Mouse (Mus musculus) small intestine, adult 2 months (tissue): Measurements from ENCODE around the gene Klkb1. TPM values are rescaled to one million over a fixed set of nuclear protein-coding genes. Genes with fewer than 3 reads are reported as not detected.

Source experiments
- H3K27ac ChIP-seq: fragments of 200-500 bp; 2 replicates; pipeline ENCODE4 v1.5.1; 2012; ENCODE audit warnings: low read depth, low read length, control low read depth, inconsistent platforms; ENCODE audit not compliant: insufficient read depth
- H3K27me3 ChIP-seq: fragments of 200-500 bp; 2 replicates; pipeline ENCODE4 v1.6.1; 2012; ENCODE audit warnings: mild to moderate bottlenecking, moderate library complexity, low read length, inconsistent platforms; ENCODE audit not compliant: control insufficient read depth, insufficient read depth
- H3K36me3 ChIP-seq: fragments of 200-500 bp; 2 replicates; pipeline ENCODE4 v1.6.1; 2012; ENCODE audit warnings: mild to moderate bottlenecking, low read length, control low read depth, inconsistent platforms; ENCODE audit not compliant: control insufficient read depth, insufficient read depth
- H3K4me1 ChIP-seq: fragments of 200-500 bp; 2 replicates; pipeline ENCODE4 v1.6.1; 2012; ENCODE audit warnings: low read length, inconsistent platforms, mixed read lengths; ENCODE audit not compliant: control insufficient read depth, insufficient read depth, insufficient read length
- H3K4me3 ChIP-seq: fragments of 200-500 bp; 2 replicates; pipeline ENCODE4 v1.5.1; 2012; ENCODE audit warnings: low read depth, mild to moderate bottlenecking, control low read depth, inconsistent platforms, low read length, moderate library complexity
- CTCF ChIP-seq: fragments of 200-500 bp; IDR thresholded peaks from 2 replicates; pipeline ENCODE4 v1.5.1; 2012; ENCODE audit warnings: low read depth, mild to moderate bottlenecking, control low read depth, inconsistent platforms, low read length, moderate library complexity, mixed read lengths; ENCODE audit not compliant: insufficient replicate concordance, insufficient read length; ENCODE audit errors: extremely low read depth
- POLR2A ChIP-seq: fragments of 200-500 bp; IDR thresholded peaks from 2 replicates; pipeline ENCODE4 v1.6.1; 2012; ENCODE audit warnings: low read depth, mild to moderate bottlenecking, control low read depth, inconsistent platforms, low read length, moderate library complexity
- WGBS: fragments of 180-500 bp; shearing (Covaris S2); methylation state at CpG from one replicate; pipeline ENCODE4 v1.1.7; 2018; 5-methylcytosine and 5-hydroxymethylcytosine counted together
- polyA plus RNA-seq: library from polyadenylated mRNA; depleted of rRNA; stranded (reverse); fragments of >200 nt; gene quantifications from 2 replicates; pipeline ENCODE4 v1.2.3, GENCODE M21; 2012; rRNA removed

Klkb1 gene
- polyA plus RNA-seq, 1 experiment, result 0.25 TPM

GRCm38 (mm10) chr8:45238282-45238681 lies 56.4 kb downstream of the Klkb1 start:
- peaks cover 4% of the 10 kb centered on the region for H3K4me1 ChIP-seq
- no peaks in the 10 kb centered on the region for H3K36me3 ChIP-seq
- WGBS, result 33% methylated on average over 3 of the region's 3 CpGs
- TF ChIP-seq CTCF, result peak; percentile 44; the same call in 1 of the 2 replicates
- TF ChIP-seq POLR2A, result no peak
- no peak overlapping the region for H3K27ac ChIP-seq
- H3K27me3 ChIP-seq, result no peaks in the 10 kb centered on the region
- no peak overlapping the region for H3K4me3 ChIP-seq

GRCm38 (mm10) chr8:45236164-45236912 lies 58.3 kb downstream of the Klkb1 start:
- Histone ChIP-seq H3K36me3 (no peaks in the 10 kb centered on the region), H3K4me1 (peaks cover 4% of the 10 kb centered on the region), H3K27me3 (no peaks in the 10 kb centered on the region), H3K27ac (no peak overlapping the region), H3K4me3 (no peak overlapping the region)
- 36% methylated on average over 14 of the region's 14 CpGs for WGBS
- TF ChIP-seq CTCF (peak; percentile 57; the same call in 1 of the 2 replicates), POLR2A (no peak)

- no peaks in the 10 kb centered on the region for H3K27me3 ChIP-seq
- H3K36me3 ChIP-seq, result no peaks in the 10 kb centered on the region
- 81% methylated on average over 6 of the region's 6 CpGs for WGBS
- H3K27ac ChIP-seq, result no peak overlapping the region
- H3K4me3 ChIP-seq, result no peak overlapping the region
- TF ChIP-seq CTCF, result no peak
- TF ChIP-seq POLR2A, result no peak
- peaks cover 4% of the 10 kb centered on the region for H3K4me1 ChIP-seq
Measured at GRCm38 (mm10) chr8:45235228-45235627, 59.4 kb downstream of the Klkb1 start.

GRCm38 (mm10) chr8:45233256-45233655 lies 61.4 kb downstream of the Klkb1 start:
- Histone ChIP-seq H3K4me3 (no peak overlapping the region), H3K4me1 (no peaks in the 10 kb centered on the region), H3K27ac (no peak overlapping the region), H3K27me3 (no peaks in the 10 kb centered on the region), H3K36me3 (no peaks in the 10 kb centered on the region)
- TF ChIP-seq CTCF (no peak), POLR2A (no peak)
- 40% methylated on average over 3 of the region's 3 CpGs for WGBS

Other genes with a start within 250 kb of the Klkb1 start
- 0.20 TPM in 1 of 2 replicates, not detected in the other for gene Mtnr1a, start 225.7 kb downstream of the Klkb1 start, polyA plus RNA-seq
- not detected in 2 replicates for gene F11, start 32.8 kb downstream of the Klkb1 start, polyA plus RNA-seq
- not detected in 2 replicates for gene Gm45753, start 13.6 kb upstream of the Klkb1 start, polyA plus RNA-seq
- gene Cyp4v3, start 38.4 kb upstream of the Klkb1 start, polyA plus RNA-seq, result 6.4 and 37.4 TPM in 2 replicates
- gene Fam149a, start 87.4 kb upstream of the Klkb1 start, polyA plus RNA-seq, result 1.7 and 3.1 TPM in 2 replicates
- gene Tlr3, start 116.2 kb upstream of the Klkb1 start, polyA plus RNA-seq, result 1.6 and 3.5 TPM in 2 replicates
- 5.1 and 5.7 TPM in 2 replicates for gene Sorbs2, start 212.9 kb upstream of the Klkb1 start, polyA plus RNA-seq